Mouse (Mus musculus) ES-E14 (cell line): ENCODE results near the gene Phactr4.

Experiments used
- MAFK ChIP-seq: IDR thresholded peaks from 2 replicates; pipeline ENCODE4 v1.6.1; 2014; ENCODE audit warnings: mild to moderate bottlenecking, low read depth, low read length, inconsistent platforms; ENCODE audit not compliant: insufficient read depth
- ZC3H11A ChIP-seq: IDR thresholded peaks from 2 replicates; pipeline ENCODE4 v1.6.1; 2012; ENCODE audit warnings: low read depth, mild to moderate bottlenecking, inconsistent platforms, low read length, borderline replicate concordance
- ZNF384 ChIP-seq: IDR thresholded peaks from 2 replicates; pipeline ENCODE4 v1.6.1; 2012; ENCODE audit warnings: low read depth, low read length, inconsistent platforms

GRCm38 (mm10) chr4:132354571-132354970 lies 67.7 kb downstream of the Phactr4 start:
- no peak for TF ChIP-seq ZC3H11A
- no peak for TF ChIP-seq ZNF384
- TF ChIP-seq MAFK: no peak
